Mouse (Mus musculus) liver, embryonic 14.5 days (tissue): ENCODE results near the gene Tmem59l. TPM values are rescaled to one million over a fixed set of nuclear protein-coding genes. Genes with fewer than 3 reads are reported as not detected.
A peak's percentile ranks its signal among the peaks of the same experiment; 100 is the strongest.

ENCODE experiments used
- ATAC-seq: fragments of 200-750 bp; cut with Nextera tagmentation; 2 replicates; pipeline ENCODE4 v1.8.0; 2017; ENCODE audit warnings: moderate number of reproducible peaks, mild to moderate bottlenecking, moderate library complexity; ENCODE audit not compliant: insufficient read depth
- DNase-seq, 3 experiments: peaks; one replicate each; pipeline ENCODE4 v3.0.0-alpha.2; 2012 to 2013; ENCODE audit warnings: low read depth in 3 of 3, low spot score in 3 of 3
- H3K27ac ChIP-seq: fragments of 300-500 bp; sonication (generic); 2 replicates; pipeline ENCODE4 v1.5.1; 2014; ENCODE audit warnings: moderate library complexity, mild to moderate bottlenecking, control low read depth, inconsistent platforms
- H3K27me3 ChIP-seq: fragments of 300-500 bp; sonication (generic); 2 replicates; pipeline ENCODE4 v1.6.1; 2014; ENCODE audit warnings: mild to moderate bottlenecking, low read length, moderate library complexity; ENCODE audit not compliant: control insufficient read depth, insufficient read depth
- H3K36me3 ChIP-seq: fragments of 300-500 bp; sonication (generic); replicated peaks from 2 replicates; pipeline ENCODE4 v1.6.1; 2014; ENCODE audit warnings: low read depth; ENCODE audit not compliant: control insufficient read depth, insufficient read depth
- H3K4me1 ChIP-seq, 2 experiments: fragments of 200-500 bp in 1 of 2; fragments of 300-500 bp in 1 of 2; sonication (generic) in 1 of 2; replicated peaks; 2 replicates each; pipeline ENCODE4 v1.6.1; 2012 to 2014; ENCODE audit warnings: antibody characterized with exemption in 1 of 2, inconsistent platforms in 1 of 2, low read length in 1 of 2; ENCODE audit not compliant: control insufficient read depth in 2 of 2, insufficient read depth in 2 of 2
- H3K4me2 ChIP-seq: fragments of 300-500 bp; sonication (generic); 2 replicates; pipeline ENCODE4 v1.6.1; 2014; ENCODE audit warnings: low read depth, mild to moderate bottlenecking, control low read depth, moderate library complexity
- H3K4me3 ChIP-seq, 2 experiments: fragments of 200-500 bp in 1 of 2; fragments of 300-500 bp in 1 of 2; sonication (generic) in 1 of 2; 2 replicates each; pipeline ENCODE4 v1.5.1; 2012 to 2014; ENCODE audit warnings: low read depth in 2 of 2, low read length in 2 of 2, mild to moderate bottlenecking in 2 of 2, control low read depth in 1 of 2, inconsistent platforms in 1 of 2, moderate library complexity in 1 of 2; ENCODE audit not compliant: insufficient read depth in 1 of 2
- H3K9ac ChIP-seq: fragments of 300-500 bp; sonication (generic); replicated peaks from 2 replicates; pipeline ENCODE4 v1.6.1; 2014; ENCODE audit warnings: mild to moderate bottlenecking, control low read depth, moderate library complexity
- H3K9me3 ChIP-seq: fragments of 300-500 bp; sonication (generic); 2 replicates; pipeline ENCODE4 v1.6.1; 2016; ENCODE audit warnings: low read length, mixed read lengths; ENCODE audit not compliant: control insufficient read depth
- CTCF ChIP-seq: IDR thresholded peaks from 2 replicates; pipeline ENCODE4 v1.5.1; 2016; ENCODE audit warnings: antibody characterized with exemption, low read depth, control low read depth
- EP300 ChIP-seq: IDR thresholded peaks from 2 replicates; pipeline ENCODE4 v1.6.1; 2016; ENCODE audit warnings: antibody characterized with exemption, low read depth
- WGBS: fragments of 180-500 bp; shearing (Covaris S2); extraction: QIAGEN DNeasy Blood & Tissue Kit; methylation state at CpG from one replicate; pipeline ENCODE4 v1.1.7; 2014; ENCODE audit not compliant: insufficient replicate concordance; 5-methylcytosine and 5-hydroxymethylcytosine counted together
- polyA plus RNA-seq, 2 experiments: library from polyadenylated mRNA; depleted of rRNA in 1 of 2; stranded (reverse) in 1 of 2; unstranded in 1 of 2; fragments of >200 nt; fragmentation: Nextera tagmentation in 1 of 2; extraction: Ambion mirVana in 1 of 2; gene quantifications; 2 replicates each; pipeline versions ENCODE4 v1.2.1 to v1.2.3; 2012 to 2014

Gene Tmem59l
- polyA plus RNA-seq, 2 experiments: 0.03 TPM; not detected in 1

- WGBS: 4% methylated on average over 39 of the region's 39 CpGs
- Histone ChIP-seq H3K36me3 (no peaks in the 10 kb centered on the region), H3K9me3 (no peaks in the 10 kb centered on the region), H3K27me3 (peaks cover 33% of the 10 kb centered on the region), H3K9ac (peak overlapping the region; percentile 59), H3K4me3 (peak overlapping the region; percentile 39 to 55), H3K4me2 (peak overlapping the region; percentile 74), H3K4me1 (peaks cover 34 to 41% of the 10 kb centered on the region in 2 experiments), H3K27ac (peak overlapping the region; percentile 72)
- TF ChIP-seq CTCF (no peak), EP300 (peak; percentile 74)
- ATAC-seq: peak; percentile 86
- peak; percentile 58 to 69 (median 66) for DNase-seq
Observed at GRCm38 (mm10) chr8:70500386-70501301, 13.5 kb upstream of the Tmem59l start.

DNA sequence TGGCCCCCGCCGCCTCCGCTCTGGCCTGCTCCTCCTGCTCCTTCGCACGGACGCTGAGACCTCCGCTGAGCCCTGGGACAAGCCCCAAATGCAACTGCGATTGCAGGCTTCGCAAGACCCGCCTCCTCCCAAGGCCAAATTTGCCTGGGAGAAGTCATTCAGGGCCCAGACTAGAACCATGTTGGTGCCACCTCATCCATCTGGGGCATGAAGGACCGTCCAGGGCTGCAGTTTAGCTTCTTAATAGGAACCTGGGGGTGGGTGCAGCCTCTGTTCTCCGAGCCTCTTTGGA lies 8.6 kb upstream of the Tmem59l start:
- peaks cover 12 to 15% of the 10 kb centered on the region in 2 experiments for H3K4me1 ChIP-seq
- WGBS: 11% methylated on average over 12 of the region's 12 CpGs

DNA sequence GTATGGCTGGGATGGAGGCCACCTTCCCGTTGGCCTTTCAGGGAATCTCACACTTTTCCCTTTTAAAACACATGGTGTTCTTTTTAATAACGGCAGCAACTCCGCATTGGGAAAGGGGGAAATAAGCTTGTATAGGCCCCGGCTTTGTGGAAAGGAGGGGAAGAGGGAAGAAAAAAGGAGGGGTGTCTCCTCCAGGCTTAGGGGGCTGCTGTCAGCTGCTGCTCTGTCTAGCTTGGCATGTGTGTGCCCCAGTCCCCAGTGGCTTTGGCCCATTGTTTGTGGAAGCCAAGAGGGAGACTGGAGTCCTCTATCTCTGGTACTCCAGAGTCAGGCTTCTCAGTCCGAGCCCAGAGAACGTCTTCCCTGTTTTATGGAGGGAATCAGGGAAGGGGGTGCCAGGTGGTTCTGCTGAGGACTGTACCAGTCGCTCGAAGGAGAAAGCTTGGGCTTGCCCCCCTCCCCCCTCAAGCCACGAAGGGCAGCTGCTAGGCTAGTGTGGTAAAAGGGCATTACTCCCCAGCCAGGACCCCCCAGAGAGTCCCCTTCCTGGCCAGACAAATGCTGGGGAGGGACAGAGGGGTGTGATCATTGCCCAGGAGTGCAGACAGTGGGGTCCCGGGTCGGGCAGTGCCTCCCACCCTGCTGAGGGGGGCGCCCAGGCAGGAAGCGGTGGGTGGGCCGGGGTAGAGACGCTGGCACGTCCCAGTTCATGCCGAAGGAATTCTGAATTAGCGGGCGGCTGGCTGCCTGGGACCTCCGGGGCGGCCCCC lies 8.0 kb upstream of the Tmem59l start:
- H3K27ac ChIP-seq: no peak overlapping the region
- no peak overlapping the region for H3K4me3 ChIP-seq
- TF ChIP-seq EP300: no peak
- TF ChIP-seq CTCF: no peak
- no peaks in the 10 kb centered on the region for H3K36me3 ChIP-seq
- no peaks in the 10 kb centered on the region for H3K9me3 ChIP-seq
- peaks cover 7 to 9% of the 10 kb centered on the region in 2 experiments for H3K4me1 ChIP-seq
- peaks cover 82% of the 10 kb centered on the region for H3K27me3 ChIP-seq
- no peak overlapping the region for H3K9ac ChIP-seq
- ATAC-seq (no peak), DNase-seq (no peak)
- no peak overlapping the region for H3K4me2 ChIP-seq
- 4% methylated on average over 21 of the region's 21 CpGs for WGBS

More for the DNA sequence above, 8.6 kb upstream of the Tmem59l start:
- no peak for ATAC-seq
- Histone ChIP-seq H3K4me3 (no peak overlapping the region), H3K9me3 (no peaks in the 10 kb centered on the region), H3K27ac (no peak overlapping the region), H3K4me2 (no peak overlapping the region), H3K36me3 (no peaks in the 10 kb centered on the region), H3K9ac (no peak overlapping the region), H3K27me3 (peaks cover 76% of the 10 kb centered on the region)
- no peak for DNase-seq
- TF ChIP-seq CTCF (no peak), EP300 (no peak)

DNA sequence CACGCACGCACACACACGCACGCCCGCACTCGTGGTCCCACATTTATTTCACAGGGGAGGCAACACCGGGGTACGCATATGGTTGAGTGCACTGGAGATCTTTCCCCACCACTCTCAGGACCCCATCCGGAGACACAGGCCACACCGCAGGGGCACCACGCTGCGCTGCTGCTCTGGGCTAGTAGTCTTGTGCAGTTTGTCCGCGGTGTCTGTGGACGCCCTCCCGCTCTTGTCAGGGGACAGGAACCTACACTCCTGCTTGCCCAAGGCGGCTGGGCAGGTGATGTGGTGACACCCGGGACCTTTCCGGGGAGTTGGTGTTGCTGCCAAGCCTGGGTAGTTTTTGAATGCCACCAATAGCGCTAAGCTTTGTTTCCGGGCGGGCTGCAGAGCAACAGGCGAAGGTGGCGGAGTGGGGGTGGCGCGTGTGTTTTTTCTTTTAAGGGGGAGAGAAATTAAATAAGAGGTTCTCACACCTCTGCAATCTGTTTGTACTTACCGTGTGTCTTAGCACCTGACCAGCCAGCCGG lies 7.3 kb upstream of the Tmem59l start:
- no peaks in the 10 kb centered on the region for H3K9me3 ChIP-seq
- peaks cover 89% of the 10 kb centered on the region for H3K27me3 ChIP-seq
- H3K4me3 ChIP-seq: no peak overlapping the region
- peaks cover 0 to 2% of the 10 kb centered on the region in 2 experiments; a peak in 2 of 4 replicates for H3K4me1 ChIP-seq
- TF ChIP-seq EP300: no peak
- no peak for TF ChIP-seq CTCF
- H3K27ac ChIP-seq: no peak overlapping the region
- no peak for DNase-seq
- no peaks in the 10 kb centered on the region for H3K36me3 ChIP-seq
- no peak overlapping the region for H3K4me2 ChIP-seq
- no peak for ATAC-seq
- H3K9ac ChIP-seq: no peak overlapping the region
- WGBS: 5% methylated on average over 28 of the region's 28 CpGs
